Mouse (Mus musculus): ENCODE measurements around the gene Mrpl1. TPM values are rescaled to one million over a fixed set of nuclear protein-coding genes. Genes with fewer than 3 reads are reported as not detected.

Gene Mrpl1
- polyA plus RNA-seq, 1 experiment from 2014 or later, result 14.6 TPM

Other genes starting within 250 kb of the Mrpl1 start
- gene Cnot6l, start 45.3 kb upstream of the Mrpl1 start, polyA plus RNA-seq (2015; fragmentation: Nextera tagmentation; extraction: Ambion mirVana), result 12.1 and 15.4 TPM in 2 replicates
- 7.1 TPM in 2 replicates for gene Fras1, start 164.5 kb downstream of the Mrpl1 start, polyA plus RNA-seq (2015; fragmentation: Nextera tagmentation; extraction: Ambion mirVana)